Mouse (Mus musculus) cerebellum, adult 11 months (tissue): ENCODE results near the gene Nedd9.
A peak's percentile ranks its signal among the peaks of the same experiment; 100 is the strongest.

Source experiments
- DNase-seq: peaks from one replicate; pipeline ENCODE4 v3.0.0; 2022

The Nedd9 gene

DNA sequence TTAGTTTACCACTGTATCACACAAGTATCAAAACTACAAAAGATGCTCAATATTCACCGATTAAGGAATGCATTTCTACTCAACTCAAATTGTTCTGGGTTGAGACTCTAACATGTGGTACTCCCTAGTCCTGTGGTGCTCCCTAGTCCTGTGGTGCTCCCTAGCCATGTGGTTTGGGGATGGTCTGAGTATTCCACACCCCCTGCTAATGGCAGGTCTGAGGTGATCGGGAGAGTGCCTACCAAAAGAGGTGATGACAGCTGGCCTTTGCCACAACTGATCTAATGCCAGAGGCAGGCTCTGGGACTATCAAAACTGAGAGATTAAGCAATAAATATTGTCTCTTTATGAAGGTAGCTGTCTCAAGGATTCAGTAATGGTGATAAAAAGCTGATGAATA, 149.8 kb downstream of the Nedd9 start:
- no peak for DNase-seq

- no peak for DNase-seq
Measured at GRCm38 (mm10) chr13:41336260-41336659, 150.9 kb downstream of the Nedd9 start.

DNA sequence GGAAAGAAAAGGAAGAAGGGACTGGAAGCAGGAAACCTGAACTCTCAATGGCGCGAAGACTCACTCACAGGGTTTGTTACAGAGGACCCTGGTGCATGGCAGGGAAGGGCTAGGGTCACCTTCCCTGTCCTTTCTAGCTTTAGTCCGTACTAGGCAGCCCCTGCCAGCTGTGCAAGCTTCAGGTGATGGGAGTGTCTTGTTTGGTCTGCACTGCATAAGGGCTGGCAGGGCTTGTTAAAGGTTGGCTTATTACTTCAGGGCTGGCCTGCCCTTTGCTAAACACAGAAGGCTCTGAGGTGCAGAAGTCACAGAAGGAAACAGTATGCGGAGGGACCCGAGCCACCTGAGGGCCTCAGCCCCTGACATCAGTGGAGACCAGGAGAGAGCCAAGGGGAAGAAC, 151.4 kb downstream of the Nedd9 start:
- no peak for DNase-seq

DNA sequence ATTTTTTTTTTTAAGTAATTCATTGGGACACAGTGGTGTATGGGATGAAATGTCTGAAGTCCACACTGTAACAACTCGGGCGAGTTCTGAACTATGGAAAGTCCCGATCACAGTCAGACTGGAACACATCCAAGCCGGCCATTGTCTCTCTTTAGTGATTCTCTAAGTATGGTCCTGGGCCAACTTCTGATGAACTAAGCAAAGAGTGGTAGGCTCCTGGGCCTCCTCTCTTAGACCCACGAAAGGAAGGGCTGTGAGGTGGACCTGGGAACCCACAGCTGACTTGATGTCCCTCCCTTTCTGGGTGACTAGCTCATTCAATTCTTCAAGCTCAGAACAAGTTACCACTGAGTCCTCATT, 152.5 kb downstream of the Nedd9 start:
- no peak for DNase-seq

DNA sequence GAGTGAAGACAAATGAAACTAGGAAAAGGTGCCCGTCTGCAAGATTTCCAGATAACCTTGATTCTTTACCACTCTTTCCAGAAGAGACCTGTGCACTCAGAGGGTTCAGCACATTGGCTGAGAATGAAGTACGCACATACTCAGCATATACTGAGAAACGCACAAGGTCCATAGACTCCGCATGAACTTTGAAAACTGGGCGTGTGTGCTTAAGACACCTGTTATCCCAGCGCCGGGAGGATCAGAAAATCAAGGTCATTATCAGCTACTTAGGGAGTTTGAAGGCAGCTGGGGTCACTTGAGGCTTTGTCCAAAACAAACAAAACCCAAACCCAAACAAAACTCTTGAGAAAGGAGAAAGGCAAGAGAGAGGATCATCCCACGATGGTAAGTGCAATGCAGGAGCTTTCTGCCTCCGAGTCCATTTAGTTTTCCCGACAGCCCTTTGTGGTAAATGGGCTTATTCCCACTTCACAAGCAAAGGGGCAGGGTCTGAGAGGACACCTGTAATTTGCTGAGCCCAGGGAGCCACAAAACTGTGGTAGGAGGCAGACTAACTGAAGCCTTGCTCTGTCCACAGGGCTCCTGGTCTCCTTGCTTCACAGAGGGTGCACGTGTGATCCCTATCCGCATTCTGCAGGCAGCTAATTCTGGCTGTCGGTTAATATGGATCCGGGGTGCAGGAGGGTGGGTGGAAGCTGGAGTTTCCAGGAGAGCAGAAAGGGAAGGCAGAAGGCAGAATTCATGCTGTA, 153.1 kb downstream of the Nedd9 start:
- DNase-seq = no peak

DNA sequence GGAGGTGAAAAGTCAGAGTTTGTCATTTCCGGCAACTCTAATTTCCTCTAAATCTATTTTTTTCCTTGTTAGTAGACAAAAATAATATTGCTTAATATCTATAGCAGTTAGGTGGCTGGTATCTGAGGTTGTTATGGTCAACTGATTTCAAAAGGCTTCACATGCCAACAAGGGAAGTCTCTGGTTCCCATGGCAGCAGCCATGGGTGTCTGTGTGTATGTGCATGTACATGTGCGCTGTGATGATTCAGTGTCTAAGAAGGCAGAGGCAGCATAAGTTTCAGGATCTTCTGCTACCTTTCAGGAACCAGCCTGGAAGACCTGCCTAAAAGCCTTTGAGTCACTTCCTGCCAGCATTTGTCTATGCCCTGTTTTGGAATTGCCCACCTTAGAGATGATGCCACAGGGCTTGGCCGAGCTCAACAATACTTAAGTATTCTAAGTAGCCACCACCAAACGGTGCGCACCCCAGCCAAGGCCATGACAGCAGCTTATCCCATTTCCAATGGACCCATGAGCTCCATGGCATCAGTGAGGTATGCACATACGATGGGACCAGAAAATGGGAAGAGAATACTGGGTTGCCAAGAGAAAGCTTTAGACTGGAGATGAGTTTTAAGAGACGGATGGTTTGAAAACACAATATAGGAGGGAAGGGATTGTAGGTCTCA, 155.4 kb downstream of the Nedd9 start:
- no peak for DNase-seq

- no peak for DNase-seq
Measured at GRCm38 (mm10) chr13:41330589-41331345, 156.4 kb downstream of the Nedd9 start.

- DNase-seq = no peak
Measured at GRCm38 (mm10) chr13:41330051-41330450, 157.1 kb downstream of the Nedd9 start.

DNA sequence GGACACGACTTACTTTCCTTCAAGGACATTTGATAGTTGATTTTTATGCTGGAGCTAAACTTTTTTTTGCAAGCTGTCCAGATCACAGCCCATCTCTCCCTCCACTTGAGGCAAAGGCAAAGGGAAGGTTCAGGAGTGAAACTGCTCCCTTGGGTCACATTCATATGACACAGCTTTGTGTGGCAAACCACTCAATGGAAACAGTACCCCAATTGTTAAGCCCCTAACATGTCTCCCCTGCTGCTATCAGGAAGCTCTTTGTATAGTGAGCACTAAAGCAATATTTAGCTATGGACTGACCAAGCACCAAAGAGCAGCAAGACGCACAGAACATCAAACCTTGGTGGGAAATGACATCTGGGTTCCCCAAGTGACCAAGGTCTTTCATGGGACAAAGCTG, 158.7 kb downstream of the Nedd9 start:
- no peak for DNase-seq

- DNase-seq = no peak
Measured at GRCm38 (mm10) chr13:41327546-41327945, 159.6 kb downstream of the Nedd9 start.

DNA sequence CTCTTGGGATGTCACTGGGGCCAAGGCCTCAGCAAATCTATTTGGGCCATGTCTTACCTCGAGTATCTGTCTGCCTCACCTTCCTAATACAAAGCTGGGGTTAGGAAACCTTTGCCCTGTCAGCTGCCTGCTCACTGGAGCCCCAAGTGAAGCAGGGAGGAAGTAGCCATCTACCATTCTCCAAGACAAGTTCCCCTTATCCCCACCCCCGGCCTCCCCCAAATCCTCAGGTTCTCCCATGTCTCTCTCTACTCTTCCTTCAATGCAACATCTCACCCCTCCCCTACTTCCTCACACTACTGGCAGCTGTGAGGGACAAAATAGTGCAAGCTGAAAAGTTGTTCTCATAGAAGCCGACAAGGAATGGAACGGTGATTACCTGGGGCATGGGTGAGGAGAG, 161.0 kb downstream of the Nedd9 start:
- no peak for DNase-seq

- no peak for DNase-seq
Measured at GRCm38 (mm10) chr13:41325346-41325745, 161.8 kb downstream of the Nedd9 start.

DNA sequence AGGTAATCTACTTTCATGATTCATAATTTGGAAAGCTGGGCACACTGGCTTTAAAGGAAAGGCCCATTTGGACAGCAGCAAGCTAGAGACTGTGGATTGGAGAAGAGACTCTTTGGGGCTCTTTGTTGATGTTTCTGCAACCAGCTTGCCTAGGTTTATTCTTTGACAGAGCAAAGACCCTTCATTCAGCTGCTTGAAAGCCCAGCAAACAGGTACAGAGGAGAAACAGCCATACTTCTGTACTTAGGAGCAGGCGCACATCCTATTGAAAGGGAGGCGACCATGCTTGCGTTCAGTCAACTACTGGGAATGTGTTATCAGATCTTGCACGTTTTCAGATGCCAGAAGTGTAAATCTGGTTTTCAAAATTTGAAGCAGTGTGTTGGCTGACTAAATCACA, 162.5 kb downstream of the Nedd9 start:
- DNase-seq = no peak

GRCm38 (mm10) chr13:41321433-41321832, 165.7 kb downstream of the Nedd9 start:
- DNase-seq = no peak

- DNase-seq = no peak
Measured at GRCm38 (mm10) chr13:41320749-41321148, 166.4 kb downstream of the Nedd9 start.

DNA sequence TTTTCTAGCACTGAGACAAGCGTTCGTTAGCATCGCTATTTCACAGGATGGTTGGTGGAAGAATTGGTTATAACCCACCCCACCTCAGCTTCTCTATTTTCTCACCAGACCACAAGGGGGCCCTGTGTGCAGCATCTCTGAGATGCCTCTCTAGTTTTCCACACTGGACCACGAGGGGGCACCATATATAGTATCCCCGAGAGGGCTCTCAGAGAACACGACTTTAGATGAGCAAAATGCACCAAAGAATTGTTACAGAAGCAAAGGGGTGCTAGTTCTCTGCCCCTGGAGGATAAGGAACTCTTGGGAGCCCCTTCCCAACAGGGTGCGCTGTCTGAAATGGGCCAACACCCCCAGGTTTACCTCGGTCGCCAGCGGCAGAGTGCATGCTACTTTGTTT, 184.4 kb downstream of the Nedd9 start:
- DNase-seq = peak; percentile 25

GRCm38 (mm10) chr13:41300037-41300436, 187.1 kb downstream of the Nedd9 start:
- no peak for DNase-seq

DNA sequence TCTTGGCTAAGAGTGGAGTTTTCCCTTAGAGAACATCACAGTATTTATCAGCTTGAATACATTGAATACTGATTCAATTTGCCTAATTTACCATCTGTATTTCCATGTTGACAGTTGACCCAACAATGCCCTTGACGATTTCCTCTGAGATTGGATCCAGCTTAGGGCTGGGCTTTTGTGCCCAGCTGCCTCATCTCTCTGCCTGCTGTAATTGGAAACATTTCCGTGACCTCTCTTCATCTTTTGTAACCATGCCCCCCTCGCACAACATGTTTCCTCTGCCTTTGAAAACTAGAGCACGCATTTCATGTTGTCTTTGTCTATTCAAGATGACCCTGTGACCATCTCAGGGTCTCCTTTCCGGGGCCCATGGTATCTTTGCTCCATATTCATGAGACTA, 188.2 kb downstream of the Nedd9 start:
- no peak for DNase-seq

- DNase-seq = no peak
Measured at GRCm38 (mm10) chr13:41298533-41298932, 188.6 kb downstream of the Nedd9 start.

DNA sequence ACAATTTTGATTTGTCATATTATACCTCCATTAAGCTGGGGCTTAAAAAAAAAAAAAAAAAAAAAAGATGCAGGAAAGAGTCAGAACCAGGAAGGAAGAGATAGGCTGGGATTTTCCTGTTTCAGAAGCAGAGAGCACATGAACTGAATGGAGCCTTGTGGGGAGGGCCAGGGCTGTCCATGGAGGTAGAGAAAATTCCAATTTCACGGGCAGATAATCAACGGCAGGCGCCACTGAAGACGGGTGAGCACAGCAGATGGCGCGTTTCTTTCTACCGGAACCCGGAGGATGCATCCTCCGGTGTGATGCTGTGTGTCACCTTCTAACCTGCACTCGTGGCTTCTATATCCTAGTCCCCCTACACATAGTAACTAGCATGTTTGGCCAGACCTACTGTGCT, 190.8 kb downstream of the Nedd9 start:
- DNase-seq = no peak

DNA sequence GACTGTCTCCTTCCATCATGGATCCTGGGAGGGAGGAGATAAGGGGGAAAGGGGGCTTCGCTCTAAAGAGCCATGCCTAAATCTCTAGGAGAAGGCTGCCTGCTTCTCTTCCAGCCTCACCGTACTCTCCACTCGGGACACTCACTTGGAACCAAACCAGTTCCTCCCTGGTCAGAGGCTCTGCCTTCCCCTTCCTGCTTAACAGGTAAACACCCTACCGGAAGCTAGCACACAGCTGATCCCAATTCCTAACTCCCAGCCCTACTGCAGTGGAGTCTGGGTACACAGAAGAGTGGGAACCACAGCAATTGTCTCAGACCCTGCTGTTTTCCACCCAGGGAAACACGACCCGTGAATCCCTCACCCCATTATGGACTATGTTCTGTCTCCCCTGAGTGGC, 191.3 kb downstream of the Nedd9 start:
- DNase-seq = no peak

DNA sequence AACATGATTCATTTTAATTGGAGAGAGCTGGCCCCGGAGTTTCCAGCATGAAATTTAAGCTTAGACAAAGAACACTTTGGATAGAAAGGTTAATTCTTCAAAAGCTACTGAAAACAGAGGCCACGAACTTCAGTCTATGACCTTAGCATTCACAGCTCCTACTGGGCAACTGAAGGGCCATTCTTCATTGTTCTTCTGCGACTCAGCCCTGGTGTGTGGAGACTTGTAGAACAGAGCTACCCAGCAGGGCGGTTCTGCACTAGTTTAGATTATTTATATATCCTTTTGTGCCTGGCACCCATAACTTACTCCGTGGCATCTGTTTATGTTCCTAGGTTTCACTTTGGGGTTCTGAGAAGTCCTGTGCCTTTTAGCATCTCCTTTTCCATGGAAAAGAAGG, 193.6 kb downstream of the Nedd9 start:
- DNase-seq = no peak

- DNase-seq = no peak
Measured at GRCm38 (mm10) chr13:41291466-41291974, 195.6 kb downstream of the Nedd9 start.

- no peak for DNase-seq
Measured at GRCm38 (mm10) chr13:41286285-41286684, 200.9 kb downstream of the Nedd9 start.
